Mouse (Mus musculus) hindbrain, embryonic 16.5 days (tissue): Measurements from ENCODE around the gene Tmcc1. TPM values are rescaled to one million over a fixed set of nuclear protein-coding genes. Genes with fewer than 3 reads are reported as not detected.
A peak's percentile ranks its signal among the peaks of the same experiment; 100 is the strongest.
"Not testable (repeated sequence)": the region's sequence is repeated elsewhere in the genome, so short reads cannot be mapped to it uniquely, and the experiment has no call there.

ENCODE experiments used
- ATAC-seq: fragments of 200-750 bp; cut with Nextera tagmentation; 2 replicates; pipeline ENCODE4 v1.8.0; 2017; ENCODE audit warnings: moderate TSS enrichment, moderate library complexity
- H3K27ac ChIP-seq: fragments of 300-500 bp; sonication (generic); 2 replicates; pipeline ENCODE4 v1.5.1; 2014; ENCODE audit warnings: low read depth, mild to moderate bottlenecking, control low read depth, low read length, moderate library complexity
- H3K27me3 ChIP-seq: fragments of 300-500 bp; sonication (generic); replicated peaks from 2 replicates; pipeline ENCODE4 v1.6.1; 2014; ENCODE audit warnings: low read length; ENCODE audit not compliant: control insufficient read depth, insufficient read depth
- H3K36me3 ChIP-seq: fragments of 300-500 bp; sonication (generic); 2 replicates; pipeline ENCODE4 v1.6.1; 2014; ENCODE audit warnings: mild to moderate bottlenecking, low read length, moderate library complexity, mixed read lengths; ENCODE audit not compliant: control insufficient read depth, insufficient read depth
- H3K4me1 ChIP-seq: fragments of 300-500 bp; sonication (generic); 2 replicates; pipeline ENCODE4 v1.6.1; 2014; ENCODE audit warnings: low read depth, low read length; ENCODE audit not compliant: control insufficient read depth, insufficient read depth
- H3K4me2 ChIP-seq: fragments of 300-500 bp; sonication (generic); 2 replicates; pipeline ENCODE4 v1.6.1; 2014; ENCODE audit warnings: mild to moderate bottlenecking, low read length, control low read depth, moderate library complexity
- H3K4me3 ChIP-seq: fragments of 300-500 bp; sonication (generic); 2 replicates; pipeline ENCODE4 v1.5.1; 2014; ENCODE audit warnings: mild to moderate bottlenecking, low read length, control low read depth, moderate library complexity
- H3K9ac ChIP-seq: fragments of 300-500 bp; sonication (generic); 2 replicates; pipeline ENCODE4 v1.6.1; 2014; ENCODE audit warnings: low read depth, mild to moderate bottlenecking, control low read depth, low read length, moderate library complexity
- H3K9me3 ChIP-seq: fragments of 300-500 bp; sonication (generic); 2 replicates; pipeline ENCODE4 v1.6.1; 2014; ENCODE audit warnings: mild to moderate bottlenecking, low read length, moderate library complexity; ENCODE audit not compliant: control insufficient read depth
- WGBS: fragments of 180-500 bp; shearing (Covaris S2); extraction: QIAGEN DNeasy Blood & Tissue Kit; methylation state at CpG from one replicate; pipeline ENCODE4 v1.1.7; 2014; 5-methylcytosine and 5-hydroxymethylcytosine counted together
- polyA plus RNA-seq: library from polyadenylated mRNA; unstranded; fragments of >200 nt; fragmentation: Nextera tagmentation; extraction: Ambion mirVana; gene quantifications from 2 replicates; pipeline ENCODE4 v1.2.1, GENCODE M21; 2015

Tmcc1 gene
- 23.4 TPM in 2 replicates for polyA plus RNA-seq

DNA sequence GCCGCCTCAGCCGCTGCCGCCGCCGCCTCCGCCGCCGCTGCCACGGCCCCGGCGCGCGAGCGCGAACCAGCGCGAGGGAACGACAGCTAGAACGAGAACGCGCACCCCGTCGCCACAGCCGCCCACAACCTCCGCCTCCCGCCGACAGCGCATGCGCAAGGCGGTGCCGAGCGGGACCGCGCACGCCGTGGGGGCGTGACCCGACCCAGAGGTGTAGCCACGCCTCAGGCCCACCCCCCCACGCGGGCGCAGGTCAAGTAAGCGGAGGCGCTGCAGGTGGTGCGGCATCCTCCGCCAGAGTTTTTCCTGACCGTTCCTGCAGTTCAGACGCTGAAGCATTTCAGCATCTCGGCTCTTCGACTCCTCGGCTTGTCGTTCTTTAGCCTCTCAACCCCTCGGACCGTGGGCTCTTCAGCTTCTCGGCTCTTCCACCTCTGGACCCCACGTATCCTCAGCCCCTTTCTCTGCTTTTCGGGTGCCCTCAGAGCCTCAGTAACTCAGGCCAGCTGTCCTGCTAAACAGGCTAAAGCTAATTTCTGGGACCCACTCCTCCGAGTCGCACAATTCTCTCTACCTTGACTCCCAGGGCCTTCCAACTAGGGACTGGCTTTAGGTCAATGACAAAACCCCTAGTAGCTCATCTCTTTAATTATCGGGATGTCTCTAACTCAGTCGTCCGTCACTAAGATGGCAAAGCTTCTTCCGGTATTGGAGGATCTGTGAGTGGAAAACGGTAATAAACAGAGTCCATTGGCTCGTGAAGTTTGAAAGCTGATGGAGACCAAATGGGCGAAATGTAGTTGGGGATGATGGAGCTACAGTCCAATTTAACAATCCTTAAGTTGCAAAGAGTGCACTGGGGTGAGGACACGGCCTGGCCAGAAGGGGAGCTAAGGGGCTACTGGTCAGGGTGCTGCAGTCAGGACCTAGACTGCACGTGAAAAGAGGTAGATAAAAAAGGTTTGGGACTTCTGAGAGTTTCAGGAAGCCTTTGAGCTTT lies at the start of gene Tmcc1:
Tmcc1 (minus strand) TSS at position 93 of the 1,000 bp plus-strand sequence.
- peaks cover 21% of the 10 kb centered on the region for H3K4me1 ChIP-seq
- no peaks in the 10 kb centered on the region for H3K27me3 ChIP-seq
- H3K27ac ChIP-seq: peak within 1 kb of the TSS; percentile 85
- under 1% methylated on average over 56 of the region's 68 CpGs for WGBS
- peak within 1 kb of the TSS; percentile 91 for H3K9ac ChIP-seq
- no peaks in the 10 kb centered on the region for H3K9me3 ChIP-seq
- H3K4me2 ChIP-seq: peak within 1 kb of the TSS; percentile 85
- no peaks in the 10 kb centered on the region for H3K36me3 ChIP-seq
- peak; percentile 90 for ATAC-seq
- H3K4me3 ChIP-seq: peak within 1 kb of the TSS; percentile 85

DNA sequence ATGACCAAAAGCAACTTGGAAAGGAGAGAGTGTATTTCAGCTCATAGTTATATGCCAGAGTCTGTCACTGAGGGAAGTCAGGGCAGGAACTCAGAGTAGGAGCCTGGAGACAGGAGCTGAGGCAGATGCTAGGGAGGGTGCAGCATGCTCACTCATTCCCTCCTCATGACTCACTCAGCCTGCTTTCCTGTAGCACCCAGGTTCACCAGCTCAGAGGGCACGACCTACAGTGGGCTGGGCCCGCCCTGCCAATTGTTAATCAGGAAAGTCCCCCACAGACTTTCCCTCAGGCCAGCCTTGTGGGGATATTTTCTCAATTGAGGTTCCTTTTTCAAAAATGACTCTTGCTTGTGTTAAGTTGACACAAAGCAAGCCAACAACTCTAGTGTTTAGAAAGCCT lies 47.1 kb upstream of the Tmcc1 start:
- 75% methylated on average over 2 of the region's 2 CpGs for WGBS
- no peak overlapping the region for H3K9ac ChIP-seq

DNA sequence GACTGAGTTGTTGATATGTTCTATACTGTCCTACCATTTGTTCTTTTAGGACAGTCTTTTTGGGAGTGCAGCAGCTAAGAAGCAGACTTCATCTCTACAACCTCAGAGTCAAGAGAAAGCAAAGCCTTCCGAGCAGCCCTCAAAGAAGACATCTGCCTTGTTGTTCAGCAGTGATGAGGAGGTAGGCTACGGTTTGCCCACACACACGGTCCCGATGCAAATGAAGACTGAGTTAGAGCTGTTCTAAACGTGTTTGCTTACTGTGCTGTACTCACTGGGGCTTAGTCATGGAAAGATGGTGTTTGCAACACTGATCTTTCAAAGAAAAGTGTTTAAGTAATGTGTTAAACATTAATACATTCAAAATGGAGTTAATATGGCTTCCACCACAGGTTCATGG lies 44.8 kb upstream of the Tmcc1 start:
- no peaks in the 10 kb centered on the region for H3K4me1 ChIP-seq
- H3K4me2 ChIP-seq: no peak overlapping the region
- no peak overlapping the region for H3K9ac ChIP-seq
- no peaks in the 10 kb centered on the region for H3K9me3 ChIP-seq
- WGBS: 89% methylated on average over 5 of the region's 5 CpGs
- ATAC-seq: no peak
- no peak overlapping the region for H3K27ac ChIP-seq
- peaks cover 38% of the 10 kb centered on the region for H3K36me3 ChIP-seq
- no peak overlapping the region for H3K4me3 ChIP-seq
- H3K27me3 ChIP-seq: no peaks in the 10 kb centered on the region

More for the DNA sequence above, 47.1 kb upstream of the Tmcc1 start:
- Histone ChIP-seq H3K4me2 (no peak overlapping the region), H3K4me1 (no peaks in the 10 kb centered on the region), H3K27me3 (no peaks in the 10 kb centered on the region), H3K27ac (no peak overlapping the region), H3K36me3 (peaks cover 41% of the 10 kb centered on the region), H3K9me3 (no peaks in the 10 kb centered on the region), H3K4me3 (no peak overlapping the region)
- ATAC-seq: no peak

DNA sequence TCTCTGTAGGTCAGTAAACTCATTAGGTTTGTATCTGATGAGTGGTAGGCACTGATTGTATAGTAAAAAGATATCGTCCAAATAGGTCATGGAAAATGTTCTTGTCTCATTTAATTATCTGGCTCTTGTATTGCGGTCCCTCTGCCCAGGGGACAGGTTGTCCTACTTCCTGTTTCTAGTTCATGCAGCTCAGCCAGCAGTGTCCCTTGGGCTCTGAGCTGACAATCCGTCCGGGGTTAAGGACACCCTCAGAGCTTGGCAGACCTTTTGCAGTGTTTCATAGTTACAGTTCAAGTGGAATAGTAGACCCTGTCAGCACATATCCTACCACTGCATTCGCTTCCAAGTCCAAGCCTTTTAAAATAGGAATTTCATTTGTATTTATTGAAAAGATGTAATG lies 42.0 kb upstream of the Tmcc1 start:
- WGBS: 82% methylated on average over 5 of the region's 5 CpGs
- ATAC-seq: no peak

DNA sequence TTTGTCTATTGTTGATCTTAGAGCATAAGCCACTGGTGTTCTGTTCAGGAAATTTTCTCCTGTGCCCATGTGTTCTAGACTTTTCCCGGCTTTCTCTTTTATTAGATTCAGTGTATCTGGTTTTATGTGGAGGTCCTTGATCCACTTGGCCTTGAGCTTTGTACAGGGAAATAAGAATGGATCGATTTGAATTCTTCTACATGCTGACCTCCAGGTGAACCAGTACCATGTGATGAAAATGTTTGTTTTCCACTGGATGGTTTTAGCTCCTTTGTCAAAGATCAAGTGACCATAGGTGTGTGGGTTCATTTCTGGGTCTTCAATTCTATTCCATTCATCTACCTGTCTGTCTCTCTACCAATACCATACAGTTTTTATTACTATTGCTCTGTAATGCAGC lies 41.5 kb upstream of the Tmcc1 start:
- peaks cover 50% of the 10 kb centered on the region for H3K36me3 ChIP-seq
- H3K4me1 ChIP-seq, H3K9ac ChIP-seq, H3K27me3 ChIP-seq, H3K4me3 ChIP-seq, H3K4me2 ChIP-seq, ATAC-seq, H3K27ac ChIP-seq, H3K9me3 ChIP-seq: not testable (repeated sequence)
- 95% methylated on average over 2 of the region's 2 CpGs for WGBS

More for the DNA sequence above, 42.0 kb upstream of the Tmcc1 start:
- H3K4me1 ChIP-seq: no peaks in the 10 kb centered on the region
- no peak overlapping the region for H3K9ac ChIP-seq
- H3K27ac ChIP-seq: no peak overlapping the region
- peaks cover 52% of the 10 kb centered on the region for H3K36me3 ChIP-seq
- no peaks in the 10 kb centered on the region for H3K27me3 ChIP-seq
- H3K9me3 ChIP-seq: no peaks in the 10 kb centered on the region
- no peak overlapping the region for H3K4me2 ChIP-seq
- H3K4me3 ChIP-seq: no peak overlapping the region

DNA sequence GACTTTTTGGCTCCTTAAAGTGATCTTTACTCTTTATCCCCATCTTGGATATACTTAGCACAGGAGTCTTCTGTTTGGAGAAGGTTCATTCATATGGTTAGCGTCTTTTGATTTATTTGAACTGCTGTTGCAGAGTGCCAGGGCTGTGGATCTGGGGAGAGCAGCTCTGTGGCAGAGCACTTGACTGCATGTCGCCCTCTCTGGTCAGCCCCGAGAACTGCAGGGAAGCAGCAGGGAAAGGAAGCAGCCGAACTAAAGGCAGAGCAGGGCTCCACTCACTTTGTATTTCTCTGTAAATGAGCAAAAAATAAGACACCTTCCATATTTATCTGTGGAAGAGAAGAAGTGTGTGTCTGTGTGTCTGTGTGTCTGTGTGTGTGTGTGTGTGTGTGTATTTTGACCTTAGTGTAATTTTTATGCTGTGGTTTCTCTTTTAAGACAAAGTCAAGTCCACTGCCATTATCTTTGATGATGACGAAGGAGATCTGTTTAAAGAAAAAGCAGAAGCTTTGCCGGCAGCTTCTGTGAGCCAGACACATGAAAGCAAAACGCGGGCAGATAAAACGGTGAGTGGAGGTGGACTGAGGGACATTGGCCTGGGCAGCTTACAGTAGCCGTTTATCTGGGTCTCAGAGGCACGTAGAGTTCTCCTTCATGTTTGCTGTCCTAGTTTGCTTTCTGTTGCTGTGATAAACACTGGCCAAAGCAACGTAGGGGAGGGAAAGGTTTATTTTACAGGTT lies 35.7 kb upstream of the Tmcc1 start:
- Histone ChIP-seq H3K9ac (no peak overlapping the region), H3K4me1 (no peaks in the 10 kb centered on the region), H3K4me2 (no peak overlapping the region), H3K27me3 (no peaks in the 10 kb centered on the region), H3K4me3 (no peak overlapping the region), H3K27ac (no peak overlapping the region), H3K36me3 (peaks cover 53% of the 10 kb centered on the region), H3K9me3 (no peaks in the 10 kb centered on the region)
- no peak for ATAC-seq
- 64% methylated on average over 12 of the region's 12 CpGs for WGBS

DNA sequence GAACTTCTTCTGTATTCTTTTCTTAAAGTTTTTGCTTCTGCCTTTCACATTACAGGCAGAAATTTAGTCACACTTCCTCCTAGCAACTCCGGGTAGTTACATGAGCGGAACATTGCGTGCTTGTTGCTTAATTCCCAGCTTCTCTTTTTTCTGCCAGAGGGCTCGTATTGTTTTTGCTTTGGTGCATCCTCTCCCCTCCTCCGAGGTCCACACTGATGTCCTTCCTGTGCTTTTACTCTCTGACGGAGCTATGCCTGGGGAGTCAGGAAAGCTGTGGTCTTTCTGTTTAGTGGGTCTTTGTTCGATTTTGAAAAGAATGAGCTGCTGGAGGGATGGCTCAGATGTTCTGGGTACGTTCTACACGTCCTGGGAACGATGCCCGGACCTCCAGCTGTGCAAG lies 34.5 kb upstream of the Tmcc1 start:
- 62% methylated on average over 11 of the region's 11 CpGs for WGBS
- no peak for ATAC-seq
- no peaks in the 10 kb centered on the region for H3K9me3 ChIP-seq
- peaks cover 51% of the 10 kb centered on the region for H3K36me3 ChIP-seq
- H3K27ac ChIP-seq: no peak overlapping the region
- H3K4me3 ChIP-seq: no peak overlapping the region
- H3K4me1 ChIP-seq: no peaks in the 10 kb centered on the region
- no peaks in the 10 kb centered on the region for H3K27me3 ChIP-seq
- H3K4me2 ChIP-seq: no peak overlapping the region
- no peak overlapping the region for H3K9ac ChIP-seq

DNA sequence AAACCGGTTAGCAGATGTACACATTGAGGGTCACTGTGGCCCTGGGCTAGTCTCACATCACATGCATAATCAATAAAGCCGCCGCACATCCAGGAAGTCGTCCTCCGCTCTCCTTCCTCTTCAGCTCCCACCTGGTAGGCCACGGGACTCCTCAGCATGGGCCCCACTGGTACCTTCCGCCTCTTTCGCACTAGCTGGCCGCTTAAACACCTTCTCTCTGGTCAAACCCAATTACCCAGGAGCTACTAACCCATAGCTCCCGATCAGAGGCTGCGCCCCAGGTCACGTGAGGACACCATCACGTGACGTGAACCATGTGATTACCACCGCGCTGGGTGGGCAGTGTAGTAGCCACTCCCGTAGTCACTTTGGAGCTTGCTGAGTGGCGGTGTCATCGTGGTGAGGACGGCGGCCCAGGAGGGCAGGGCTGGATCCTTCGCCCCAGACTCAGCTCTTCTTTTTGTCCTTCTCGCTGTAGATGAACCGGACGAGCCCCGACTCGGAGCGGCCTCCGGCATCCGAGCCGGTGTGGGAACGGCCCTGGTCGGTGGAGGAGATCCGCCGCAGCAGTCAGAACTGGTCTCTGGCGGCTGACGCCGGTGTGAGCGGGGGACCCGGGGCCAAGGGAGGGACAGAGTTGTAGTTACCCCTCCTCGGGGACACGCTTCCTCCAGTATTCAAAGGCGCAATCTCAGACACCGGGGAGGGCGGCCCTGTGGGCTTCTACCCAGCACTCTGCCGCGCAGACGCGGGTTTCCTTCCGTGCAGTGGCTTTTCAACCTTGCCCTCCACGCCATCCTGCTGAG lies 14.6 kb upstream of the Tmcc1 start, which contains the start of gene Washc2:
Washc2 (plus strand) TSS at position 310 of the 806 bp plus-strand sequence.
- peak within 1 kb of the TSS; percentile 83 for H3K27ac ChIP-seq
- H3K4me1 ChIP-seq: peaks cover 19% of the 10 kb centered on the region
- peaks cover 3% of the 10 kb centered on the region; the same call in 1 of the 2 replicates for H3K36me3 ChIP-seq
- no peaks in the 10 kb centered on the region for H3K9me3 ChIP-seq
- H3K9ac ChIP-seq: peak within 1 kb of the TSS; percentile 85
- peak; percentile 98 for ATAC-seq
- H3K27me3 ChIP-seq: no peaks in the 10 kb centered on the region
- H3K4me3 ChIP-seq: peak within 1 kb of the TSS; percentile 91
- H3K4me2 ChIP-seq: peak within 1 kb of the TSS; percentile 68
- WGBS: under 1% methylated on average over 48 of the region's 51 CpGs
